Mouse (Mus musculus) stomach, embryonic 14.5 days (tissue): ENCODE measurements around the gene Arid4b. TPM values are rescaled to one million over a fixed set of nuclear protein-coding genes. Genes with fewer than 3 reads are reported as not detected.

Experiments
- ATAC-seq: fragments of 200-750 bp; cut with Nextera tagmentation; 2 replicates; pipeline ENCODE4 v1.8.0; 2017; ENCODE audit warnings: low read depth, moderate TSS enrichment; ENCODE audit not compliant: insufficient number of reproducible peaks, insufficient read depth, low FRiP score
- H3K27ac ChIP-seq: fragments of 300-500 bp; sonication (generic); 2 replicates; pipeline ENCODE4 v1.5.1; 2014; ENCODE audit warnings: mild to moderate bottlenecking, low read length, moderate library complexity, mixed read lengths
- H3K27me3 ChIP-seq: fragments of 300-500 bp; sonication (generic); 2 replicates; pipeline ENCODE4 v1.6.1; 2014; ENCODE audit warnings: low read length, control low read depth, mixed read lengths; ENCODE audit not compliant: control insufficient read depth, insufficient read depth
- H3K36me3 ChIP-seq: fragments of 300-500 bp; sonication (generic); 2 replicates; pipeline ENCODE4 v1.6.1; 2014; ENCODE audit warnings: mild to moderate bottlenecking, control low read depth, low read length, moderate library complexity, mixed read lengths; ENCODE audit not compliant: control insufficient read depth, insufficient read depth
- H3K4me1 ChIP-seq: fragments of 300-500 bp; sonication (generic); 2 replicates; pipeline ENCODE4 v1.6.1; 2014; ENCODE audit warnings: low read length, control low read depth, mixed read lengths; ENCODE audit not compliant: control insufficient read depth, insufficient read depth
- H3K4me2 ChIP-seq: fragments of 300-500 bp; sonication (generic); replicated peaks from 2 replicates; pipeline ENCODE4 v1.6.1; 2014; ENCODE audit warnings: low read depth, low read length, control low read depth
- H3K4me3 ChIP-seq: fragments of 300-500 bp; sonication (generic); 2 replicates; pipeline ENCODE4 v1.5.1; 2014; ENCODE audit warnings: low read depth, low read length, control low read depth
- H3K9ac ChIP-seq: fragments of 300-500 bp; sonication (generic); replicated peaks from 2 replicates; pipeline ENCODE4 v1.6.1; 2014; ENCODE audit warnings: low read depth, mild to moderate bottlenecking, control low read depth, low read length, moderate library complexity, mixed read lengths
- H3K9me3 ChIP-seq: fragments of 300-500 bp; sonication (generic); 2 replicates; pipeline ENCODE4 v1.6.1; 2016; ENCODE audit warnings: low read depth, low read length, control low read depth; ENCODE audit not compliant: control insufficient read depth
- WGBS: fragments of 180-500 bp; shearing (Covaris S2); extraction: QIAGEN DNeasy Blood & Tissue Kit; methylation state at CpG from one replicate; pipeline ENCODE4 v1.1.7; 2014; 5-methylcytosine and 5-hydroxymethylcytosine counted together
- polyA plus RNA-seq: library from polyadenylated mRNA; unstranded; fragments of >200 nt; fragmentation: Nextera tagmentation; extraction: Ambion mirVana; gene quantifications from 2 replicates; pipeline ENCODE4 v1.2.1, GENCODE M21; 2014

Gene Arid4b
- polyA plus RNA-seq, 1 experiment from 2014 or later = 79.2 TPM

DNA sequence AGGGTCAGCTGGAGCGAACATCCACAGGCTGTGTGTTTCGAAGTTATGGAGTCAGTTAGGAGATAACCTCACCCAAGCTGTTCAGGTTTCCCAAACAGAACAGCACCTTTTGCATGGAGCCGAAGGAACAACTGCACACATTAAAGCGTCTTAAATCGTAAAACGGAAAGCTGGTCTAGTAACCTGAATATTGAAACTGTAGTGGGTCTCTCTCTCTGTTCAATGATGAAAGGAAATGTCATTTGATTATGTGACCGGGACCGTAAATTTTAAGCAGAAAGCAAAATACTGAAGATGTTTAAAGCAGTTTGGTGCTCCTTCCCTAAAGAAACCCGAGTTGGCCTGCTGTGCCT lies 2.0 kb downstream of the Arid4b start:
- no peaks in the 10 kb centered on the region for H3K27me3 ChIP-seq
- H3K4me3 ChIP-seq = peak overlapping the region; percentile 99
- H3K36me3 ChIP-seq = peaks cover 2% of the 10 kb centered on the region
- WGBS = 16% methylated on average over 9 of the region's 9 CpGs
- H3K9ac ChIP-seq = peak overlapping the region; percentile 98
- peak overlapping the region; percentile 97; the same call in 1 of the 2 replicates for H3K27ac ChIP-seq
- H3K4me2 ChIP-seq = peak overlapping the region; percentile 68
- H3K9me3 ChIP-seq = no peaks in the 10 kb centered on the region
- no peak for ATAC-seq
- peaks cover 6% of the 10 kb centered on the region; the same call in 1 of the 2 replicates for H3K4me1 ChIP-seq

DNA sequence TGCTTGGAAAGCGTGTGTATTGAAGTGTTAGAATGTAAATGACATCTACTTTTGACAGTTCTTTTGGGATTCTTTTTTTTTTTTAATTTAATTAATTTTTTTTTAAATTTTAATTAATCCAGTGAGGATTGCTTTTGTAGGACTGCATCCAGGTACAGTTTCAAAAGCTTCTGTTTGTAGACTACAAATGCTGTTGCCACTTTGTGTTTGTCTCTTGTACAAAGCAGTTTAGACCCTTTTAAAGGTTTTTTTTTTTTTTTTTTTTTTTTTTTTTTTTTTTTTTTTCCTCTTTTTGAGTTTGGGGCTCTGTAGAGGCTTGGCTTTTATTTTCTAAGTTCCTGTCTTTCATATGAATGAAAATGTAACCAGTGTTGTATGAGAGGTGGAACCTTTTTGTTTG lies 2.7 kb downstream of the Arid4b start:
- WGBS = 78% methylated on average over 1 of the region's 1 CpGs

DNA sequence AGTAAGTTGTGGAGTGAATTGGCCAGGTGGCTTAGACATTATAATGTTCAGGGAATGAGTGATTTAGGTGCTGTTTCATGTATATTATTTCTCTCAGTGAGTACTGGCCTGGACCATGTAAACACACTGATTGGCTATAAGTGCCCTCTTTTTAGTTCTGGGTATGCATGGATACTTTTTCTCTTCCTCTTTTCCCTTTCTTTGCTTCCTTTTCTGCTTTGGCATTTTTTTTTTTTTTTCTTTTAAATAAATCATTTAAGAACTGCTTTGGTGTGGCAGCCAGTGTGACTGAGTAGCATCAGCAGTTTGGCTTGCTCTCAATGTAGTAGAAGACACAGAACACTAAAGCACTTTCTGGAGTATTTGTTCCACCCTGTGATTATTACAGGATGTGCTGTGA lies 5.0 kb downstream of the Arid4b start:
- Histone ChIP-seq H3K9me3 (no peaks in the 10 kb centered on the region), H3K4me1 (no peaks in the 10 kb centered on the region), H3K27ac (no peak overlapping the region), H3K4me3 (no peak overlapping the region), H3K36me3 (peaks cover 2% of the 10 kb centered on the region), H3K9ac (no peak overlapping the region), H3K27me3 (no peaks in the 10 kb centered on the region), H3K4me2 (no peak overlapping the region)
- ATAC-seq = no peak

More for the DNA sequence above, 2.7 kb downstream of the Arid4b start:
- no peaks in the 10 kb centered on the region for H3K27me3 ChIP-seq
- no peak for ATAC-seq
- no peak overlapping the region for H3K4me2 ChIP-seq
- H3K36me3 ChIP-seq = peaks cover 2% of the 10 kb centered on the region
- H3K4me3 ChIP-seq = no peak overlapping the region; the same call in 1 of the 2 replicates
- no peak overlapping the region for H3K27ac ChIP-seq
- H3K9ac ChIP-seq = no peak overlapping the region
- peaks cover 6% of the 10 kb centered on the region; the same call in 1 of the 2 replicates for H3K4me1 ChIP-seq
- H3K9me3 ChIP-seq = no peaks in the 10 kb centered on the region

DNA sequence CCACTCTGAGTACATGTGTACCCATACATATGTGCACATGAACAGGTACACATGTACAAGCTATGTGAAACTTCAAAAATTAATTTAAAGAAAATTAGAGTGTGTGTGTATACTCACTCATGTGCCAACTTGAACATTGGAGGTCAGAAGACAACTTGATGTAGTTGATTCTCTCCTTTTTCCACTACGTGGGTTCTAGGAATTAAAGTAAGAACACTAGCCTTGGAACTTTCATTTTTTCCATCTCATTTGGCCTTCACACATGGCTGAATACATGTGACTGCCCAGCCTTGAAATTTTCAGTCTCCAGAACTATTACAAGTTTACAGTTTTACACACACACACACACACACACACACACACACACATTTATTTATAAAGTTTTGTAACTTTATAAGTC lies 6.3 kb downstream of the Arid4b start:
- peaks cover 2% of the 10 kb centered on the region for H3K36me3 ChIP-seq
- 93% methylated on average over 1 of the region's 1 CpGs for WGBS
- no peaks in the 10 kb centered on the region for H3K4me1 ChIP-seq
- H3K27ac ChIP-seq = no peak overlapping the region
- ATAC-seq = no peak
- H3K4me2 ChIP-seq = no peak overlapping the region
- no peak overlapping the region for H3K4me3 ChIP-seq
- no peaks in the 10 kb centered on the region for H3K27me3 ChIP-seq
- H3K9me3 ChIP-seq = no peaks in the 10 kb centered on the region
- H3K9ac ChIP-seq = no peak overlapping the region

DNA sequence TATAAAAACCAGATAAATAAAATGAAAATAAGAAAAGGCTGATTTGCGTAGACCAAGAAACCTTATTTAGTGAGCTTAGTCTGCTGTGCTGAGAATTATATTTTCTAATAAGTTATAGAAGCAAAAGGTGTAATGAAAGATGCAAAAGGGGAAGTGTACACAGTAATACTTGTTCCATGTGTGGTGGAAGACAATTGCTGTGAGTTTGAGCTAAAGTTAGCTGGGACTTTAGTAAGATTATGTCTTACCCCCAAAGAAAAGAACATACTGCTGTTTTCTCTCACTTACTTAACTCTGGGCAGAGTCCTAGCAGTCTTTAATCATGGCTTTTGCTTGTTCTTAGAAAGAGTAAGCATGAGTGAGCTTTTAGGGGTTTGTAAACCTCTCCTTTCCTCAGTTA lies 11.3 kb downstream of the Arid4b start:
- no peak for ATAC-seq
- no peak overlapping the region for H3K4me2 ChIP-seq
- H3K27me3 ChIP-seq = no peaks in the 10 kb centered on the region
- H3K27ac ChIP-seq = no peak overlapping the region
- H3K9ac ChIP-seq = no peak overlapping the region
- H3K4me1 ChIP-seq = no peaks in the 10 kb centered on the region
- WGBS = 92% methylated on average over 1 of the region's 1 CpGs
- no peaks in the 10 kb centered on the region for H3K36me3 ChIP-seq
- no peak overlapping the region for H3K4me3 ChIP-seq
- no peaks in the 10 kb centered on the region for H3K9me3 ChIP-seq

DNA sequence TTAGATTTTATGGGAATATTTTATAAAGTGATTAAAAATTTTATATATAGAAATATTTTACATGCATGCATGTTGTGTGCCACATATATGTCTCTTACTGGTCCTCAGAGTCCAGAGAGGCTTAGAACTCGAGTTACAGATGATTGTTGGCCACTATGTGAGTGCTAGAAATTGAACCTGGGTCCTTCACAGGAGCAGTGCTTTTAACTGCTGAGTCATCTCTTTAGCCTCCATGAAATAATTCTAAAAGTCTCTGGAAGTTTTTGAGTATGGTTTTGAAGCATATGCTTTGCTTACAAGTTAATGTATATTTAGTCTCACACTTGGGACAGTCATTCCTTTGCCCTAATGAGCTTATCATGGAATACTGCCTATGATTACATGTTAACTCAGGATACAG lies 12.3 kb downstream of the Arid4b start:
- no peaks in the 10 kb centered on the region for H3K9me3 ChIP-seq
- WGBS = 90% methylated on average over 1 of the region's 1 CpGs
- H3K27me3 ChIP-seq = no peaks in the 10 kb centered on the region
- no peak overlapping the region for H3K4me2 ChIP-seq
- H3K4me1 ChIP-seq = no peaks in the 10 kb centered on the region
- H3K27ac ChIP-seq = no peak overlapping the region
- ATAC-seq = no peak
- H3K36me3 ChIP-seq = no peaks in the 10 kb centered on the region
- H3K4me3 ChIP-seq = no peak overlapping the region
- no peak overlapping the region for H3K9ac ChIP-seq

DNA sequence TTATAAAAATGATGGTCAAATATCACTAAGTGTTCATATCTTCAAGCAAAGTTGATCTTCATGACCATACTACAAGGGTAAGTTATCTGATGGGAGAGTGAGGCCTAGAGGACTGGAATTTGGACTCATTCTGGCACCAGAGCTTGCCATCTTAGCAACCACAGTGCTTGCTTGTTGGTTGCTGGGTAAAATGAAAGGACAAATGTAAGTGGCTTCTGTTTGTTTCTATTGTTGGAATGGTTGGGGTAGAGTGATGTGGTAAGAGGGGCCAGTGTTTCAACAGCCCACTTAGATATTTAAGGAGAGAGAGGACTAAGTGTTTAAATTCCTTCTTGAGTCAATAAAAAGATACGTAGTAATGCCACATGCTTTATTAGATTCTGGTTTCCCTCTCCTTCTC lies 25.6 kb downstream of the Arid4b start:
- no peak for ATAC-seq
- H3K4me3 ChIP-seq = no peak overlapping the region
- H3K9ac ChIP-seq = no peak overlapping the region
- H3K27ac ChIP-seq = no peak overlapping the region
- H3K36me3 ChIP-seq = no peaks in the 10 kb centered on the region
- 69% methylated on average over 1 of the region's 1 CpGs for WGBS
- H3K9me3 ChIP-seq = no peaks in the 10 kb centered on the region
- H3K4me2 ChIP-seq = no peak overlapping the region
- no peaks in the 10 kb centered on the region for H3K4me1 ChIP-seq
- no peaks in the 10 kb centered on the region for H3K27me3 ChIP-seq

DNA sequence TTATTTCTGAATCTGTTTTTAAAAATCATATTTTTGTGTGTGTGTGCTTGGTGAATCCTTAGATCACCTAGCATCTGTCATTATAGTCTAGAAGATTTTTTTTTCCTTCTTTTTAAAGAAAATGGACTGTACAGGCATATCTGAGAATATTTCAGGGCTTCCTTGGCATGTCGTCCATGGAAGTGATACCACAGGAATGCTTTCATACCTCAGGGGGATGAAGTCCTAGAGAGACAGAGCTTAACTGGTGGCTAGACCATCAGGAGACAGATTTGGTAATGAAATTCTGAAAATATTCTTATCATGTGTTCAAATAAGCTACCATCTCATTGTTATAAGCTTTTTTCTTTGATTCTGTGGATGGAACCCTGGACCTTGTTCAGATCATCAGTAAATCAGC lies 40.0 kb downstream of the Arid4b start:
- H3K9ac ChIP-seq = no peak overlapping the region
- no peak overlapping the region for H3K4me2 ChIP-seq
- ATAC-seq = no peak
- H3K27me3 ChIP-seq = no peaks in the 10 kb centered on the region
- H3K36me3 ChIP-seq = no peaks in the 10 kb centered on the region
- no peak overlapping the region for H3K27ac ChIP-seq
- WGBS = 72% methylated on average over 1 of the region's 1 CpGs
- no peaks in the 10 kb centered on the region for H3K9me3 ChIP-seq
- H3K4me3 ChIP-seq = no peak overlapping the region
- no peaks in the 10 kb centered on the region for H3K4me1 ChIP-seq

DNA sequence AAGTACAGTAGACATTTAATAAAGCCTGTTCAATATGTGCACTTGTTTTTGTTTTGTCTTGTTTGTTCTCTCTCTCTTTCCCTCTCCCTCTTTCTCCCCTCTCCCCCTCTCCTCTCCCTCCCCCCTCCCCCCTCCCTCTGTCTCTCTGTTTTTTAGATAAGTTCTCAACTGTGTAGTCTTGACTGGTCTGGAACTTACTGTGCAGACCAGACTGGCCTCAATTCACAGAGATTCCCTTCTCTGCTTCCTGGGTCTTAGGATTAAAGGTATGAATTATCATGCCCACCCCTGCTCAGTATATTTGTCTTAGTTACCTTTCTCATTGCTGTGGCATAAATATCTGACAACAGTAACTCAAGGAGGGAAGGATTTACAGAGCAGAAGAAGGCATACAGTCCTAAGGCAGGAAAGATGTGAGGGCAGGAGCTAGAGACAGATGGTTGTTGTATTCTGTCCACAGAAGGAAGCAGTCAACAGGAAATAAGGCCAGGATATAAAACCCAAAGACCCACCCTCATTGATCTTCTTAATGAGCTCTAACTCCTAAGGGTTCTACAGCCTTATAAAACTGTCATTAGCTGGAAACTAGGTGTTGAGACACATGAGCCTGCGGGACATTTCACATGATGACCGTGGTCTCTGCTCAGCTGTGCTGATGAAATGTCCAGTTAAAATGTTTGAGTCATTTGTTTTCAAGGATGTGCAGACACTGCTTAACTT lies 47.3 kb downstream of the Arid4b start:
- Histone ChIP-seq H3K4me2 (no peak overlapping the region), H3K4me3 (no peak overlapping the region), H3K36me3 (no peaks in the 10 kb centered on the region), H3K9me3 (no peaks in the 10 kb centered on the region), H3K27me3 (no peaks in the 10 kb centered on the region), H3K27ac (no peak overlapping the region), H3K9ac (no peak overlapping the region), H3K4me1 (no peaks in the 10 kb centered on the region)
- WGBS = 83% methylated on average over 2 of the region's 2 CpGs
- ATAC-seq = no peak
